Mouse (Mus musculus): ENCODE results near the gene D430041D05Rik. TPM values are rescaled to one million over a fixed set of nuclear protein-coding genes. Genes with fewer than 3 reads are reported as not detected.

Gene D430041D05Rik
- total RNA-seq, 2 experiments from 2014 or later: 30.1 to 32.8 TPM

- no peak for DNase-seq
Observed at GRCm38 (mm10) chr2:104267049-104267448, 143.8 kb downstream of the D430041D05Rik start.

- DNase-seq: no peak
Observed at GRCm38 (mm10) chr2:104261741-104262067, 149.1 kb downstream of the D430041D05Rik start.

- no peak for DNase-seq
Observed at GRCm38 (mm10) chr2:104260920-104261740, 149.7 kb downstream of the D430041D05Rik start.

DNA sequence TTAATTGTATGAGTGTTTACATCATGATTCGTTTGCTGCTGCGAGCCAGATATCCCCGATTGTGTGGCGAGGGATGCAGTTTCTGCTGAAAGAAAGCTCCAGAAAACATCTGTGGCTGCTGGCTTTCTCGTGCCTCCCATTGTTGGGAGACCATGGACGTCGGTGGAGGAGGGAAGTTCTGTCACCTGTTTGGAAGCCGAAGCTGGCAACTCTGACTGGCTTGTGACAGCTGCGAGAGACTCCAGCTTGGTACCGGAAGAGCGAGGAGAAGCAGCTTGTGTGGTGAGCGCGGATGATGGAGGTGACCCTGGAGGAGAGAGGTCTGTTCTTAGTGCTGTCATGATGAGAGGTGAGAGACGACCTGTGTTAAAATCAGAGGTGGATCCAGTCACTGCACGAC lies 154.2 kb downstream of the D430041D05Rik start:
- no peak for DNase-seq

DNA sequence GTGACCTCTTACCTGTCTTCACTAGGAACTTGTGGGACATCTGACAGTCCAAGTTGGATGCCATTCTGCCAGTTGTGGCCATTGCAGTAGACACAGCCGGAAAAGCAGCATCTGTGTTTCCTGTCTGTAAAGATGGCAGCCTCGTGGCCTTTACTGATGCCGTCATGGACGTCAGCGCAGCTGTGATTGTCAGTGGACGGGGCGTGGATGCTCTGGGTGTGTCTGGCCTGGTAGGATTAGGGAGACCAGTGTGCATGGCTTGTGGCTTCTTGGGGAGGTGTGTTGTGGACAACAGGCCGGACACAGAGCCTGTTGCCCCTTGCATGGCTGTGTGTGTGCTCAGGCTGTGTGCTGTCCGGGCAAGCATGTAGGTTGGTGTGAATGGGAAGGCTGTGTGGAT lies 155.9 kb downstream of the D430041D05Rik start:
- no peak for DNase-seq

GRCm38 (mm10) chr2:104253341-104253740 lies 157.5 kb downstream of the D430041D05Rik start:
- no peak for DNase-seq

DNA sequence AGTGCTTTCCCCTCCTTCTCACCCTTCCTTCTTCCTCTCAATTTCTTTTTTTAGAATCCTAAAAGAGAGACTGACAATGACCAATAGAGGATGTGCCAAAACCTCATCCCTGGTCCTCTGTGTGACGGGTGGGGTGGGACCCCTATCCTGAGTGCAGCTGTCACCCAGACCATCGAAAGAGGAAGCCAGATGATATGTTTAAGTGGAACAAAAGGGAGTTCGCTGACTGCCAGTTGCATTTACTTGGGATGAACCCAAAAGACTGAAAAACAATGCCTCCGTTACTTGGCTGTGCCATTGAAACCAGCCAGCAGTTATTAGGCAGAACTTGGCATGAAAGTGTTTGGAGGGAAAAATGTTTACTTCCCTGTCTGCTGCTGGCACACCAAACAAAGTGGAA lies 159.2 kb downstream of the D430041D05Rik start:
- no peak for DNase-seq

DNA sequence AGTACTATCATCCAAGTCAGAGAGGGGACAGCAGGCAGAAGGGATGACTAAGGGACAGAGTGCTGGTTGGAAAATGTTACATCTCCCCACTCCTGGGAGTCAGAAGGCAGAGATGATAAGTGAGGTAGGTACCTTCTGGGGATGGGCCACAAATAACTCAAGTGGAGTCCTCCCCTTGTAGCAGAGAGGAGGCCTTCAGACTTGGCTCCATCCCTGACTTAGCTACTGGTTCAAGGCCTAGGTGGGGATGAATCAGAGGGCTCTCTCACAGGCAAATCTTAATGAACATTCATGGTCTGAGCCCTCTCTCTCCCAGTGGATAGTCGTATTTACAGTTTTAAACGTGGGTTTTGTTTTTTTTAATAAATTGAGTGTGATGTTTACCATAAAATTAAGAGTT lies 161.0 kb downstream of the D430041D05Rik start:
- DNase-seq: peak; percentile 32 to 34

GRCm38 (mm10) chr2:104246851-104247250 lies 164.0 kb downstream of the D430041D05Rik start:
- DNase-seq: no peak

DNA sequence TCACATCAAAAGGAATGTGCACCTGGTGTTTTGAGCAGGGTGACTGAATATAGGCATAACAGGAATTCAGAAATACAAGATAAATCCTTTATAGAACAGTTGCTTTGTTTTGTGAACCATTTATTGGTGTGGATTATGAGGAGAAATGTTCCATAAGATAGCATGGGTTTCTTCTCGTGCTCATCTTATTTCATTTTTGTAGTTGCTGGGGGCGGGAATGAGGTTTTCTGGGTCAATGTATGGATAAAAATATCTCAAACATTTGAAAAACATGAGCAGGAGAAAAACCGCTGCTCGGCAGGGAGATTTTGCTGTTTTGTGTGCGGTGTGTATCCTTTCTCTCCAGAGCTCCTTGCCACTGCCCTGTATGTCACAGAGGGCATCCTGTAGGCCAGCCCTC lies 168.8 kb downstream of the D430041D05Rik start:
- DNase-seq: no peak

DNA sequence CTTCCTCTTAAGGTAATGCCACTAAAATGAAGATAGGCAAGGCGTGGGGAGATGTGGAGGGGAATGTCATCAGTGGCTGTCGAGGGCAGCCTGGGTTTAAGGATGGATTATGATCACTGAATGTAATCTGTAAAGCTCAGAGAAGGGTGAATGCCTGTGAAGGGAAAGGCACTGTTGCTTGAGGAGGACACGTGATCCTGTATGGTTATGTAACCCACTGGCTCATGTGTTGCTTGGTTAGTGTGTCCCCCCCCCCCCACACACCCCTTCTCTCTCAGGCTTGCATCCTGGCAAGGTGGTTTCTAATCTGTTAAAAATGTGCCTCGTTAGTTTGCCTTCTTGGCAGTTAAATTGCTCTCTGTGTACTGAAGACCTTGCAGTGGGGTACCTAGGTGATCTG lies 173.7 kb downstream of the D430041D05Rik start:
- no peak for DNase-seq

DNA sequence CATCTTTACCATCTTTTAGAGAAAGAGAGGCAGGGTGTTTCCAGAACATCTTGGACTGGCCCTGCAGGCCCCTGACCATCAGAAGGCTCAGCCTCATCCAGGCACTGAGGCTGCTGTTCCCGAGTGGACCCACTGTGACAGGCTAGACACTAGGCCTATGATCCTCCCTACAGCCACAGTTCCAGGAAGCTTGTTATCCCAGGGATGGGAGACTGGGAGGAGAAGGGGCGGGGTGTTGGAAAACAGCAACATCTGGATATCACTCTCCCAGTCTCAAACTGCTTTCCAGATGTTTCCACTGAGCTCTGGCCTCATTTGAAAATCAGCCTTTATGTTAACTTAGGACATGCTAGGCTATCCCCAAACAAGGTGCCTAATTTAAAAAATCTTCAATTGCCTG lies 180.4 kb downstream of the D430041D05Rik start:
- DNase-seq: no peak

- DNase-seq: no peak
Observed at GRCm38 (mm10) chr2:104226057-104226456, 184.8 kb downstream of the D430041D05Rik start.

DNA sequence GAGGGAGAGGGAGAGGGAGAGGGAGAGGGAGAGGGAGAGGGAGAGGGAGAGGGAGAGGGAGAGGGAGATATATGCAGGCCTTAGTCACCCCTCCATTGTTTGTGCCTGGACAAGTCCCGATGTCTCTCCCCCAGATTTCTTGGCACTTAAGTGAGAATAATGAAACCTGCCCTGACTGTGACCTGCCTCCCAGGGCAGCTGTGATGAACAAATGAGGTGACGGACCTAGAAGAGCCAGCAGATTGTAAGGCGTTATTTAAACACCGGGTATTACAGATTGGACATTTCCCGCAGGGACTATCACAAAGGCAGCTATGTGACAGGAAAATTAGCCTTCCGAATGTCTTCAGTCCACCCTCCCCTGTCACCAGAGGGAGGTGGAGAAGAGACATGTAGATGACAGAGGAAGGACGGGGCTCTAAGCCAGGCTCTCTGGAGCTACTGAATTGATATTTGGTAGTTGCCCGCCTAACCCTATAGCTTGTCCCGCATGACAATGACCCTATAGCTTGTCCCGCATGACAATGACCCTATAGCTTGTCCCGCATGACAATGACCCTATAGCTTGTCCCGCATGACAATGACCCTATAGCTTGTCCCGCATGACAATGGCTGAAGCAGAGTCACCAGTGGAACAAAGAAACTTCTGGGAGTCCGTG lies 191.0 kb downstream of the D430041D05Rik start:
- DNase-seq: no peak

DNA sequence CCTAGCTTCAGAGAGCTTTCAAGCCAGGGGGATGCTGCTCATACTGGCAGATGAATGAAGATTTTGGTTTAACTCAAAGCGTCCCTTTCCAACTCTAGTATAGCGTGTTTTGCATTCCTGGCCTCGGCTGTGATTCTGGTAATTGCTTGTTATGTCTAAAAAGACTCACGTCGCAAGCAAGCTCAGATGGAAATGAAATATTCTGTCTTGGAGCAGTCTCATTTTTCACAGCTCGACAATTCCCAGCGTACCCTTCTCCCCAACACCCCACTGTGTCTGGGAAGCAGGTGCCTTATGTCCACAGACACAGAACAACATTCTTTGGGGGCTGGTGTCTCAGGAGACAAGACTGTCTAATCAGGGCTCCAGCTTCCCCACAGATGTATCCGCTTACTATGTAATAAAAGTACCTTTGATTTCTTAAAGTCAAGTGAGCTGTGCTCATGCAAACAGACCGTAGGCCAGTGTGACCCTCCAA lies 192.2 kb downstream of the D430041D05Rik start:
- no peak for DNase-seq

GRCm38 (mm10) chr2:104218114-104218513 lies 192.7 kb downstream of the D430041D05Rik start:
- DNase-seq: no peak

- DNase-seq: no peak
Observed at GRCm38 (mm10) chr2:104209408-104209807, 201.4 kb downstream of the D430041D05Rik start.

DNA sequence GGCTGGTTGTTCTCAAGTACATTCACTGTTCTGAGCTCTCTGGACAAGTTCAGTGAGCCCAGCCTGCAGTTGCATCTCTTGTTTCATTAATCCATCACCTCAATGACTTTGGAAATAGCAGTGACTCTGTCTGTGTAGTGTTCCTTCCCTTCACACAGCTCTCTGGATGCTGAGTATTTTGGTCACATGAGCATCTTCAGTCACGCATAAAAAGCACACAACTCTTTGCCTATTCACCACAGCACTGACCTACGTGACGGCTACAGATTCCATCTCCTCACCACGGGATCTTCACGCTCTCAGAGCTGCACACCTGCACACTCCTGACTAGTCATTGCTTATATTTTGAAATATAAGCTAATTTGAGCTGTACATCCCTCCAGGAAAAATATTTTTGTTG lies 202.4 kb downstream of the D430041D05Rik start:
- DNase-seq: no peak

GRCm38 (mm10) chr2:104207948-104208347 lies 202.9 kb downstream of the D430041D05Rik start:
- peak; percentile 57 to 63 for DNase-seq

DNA sequence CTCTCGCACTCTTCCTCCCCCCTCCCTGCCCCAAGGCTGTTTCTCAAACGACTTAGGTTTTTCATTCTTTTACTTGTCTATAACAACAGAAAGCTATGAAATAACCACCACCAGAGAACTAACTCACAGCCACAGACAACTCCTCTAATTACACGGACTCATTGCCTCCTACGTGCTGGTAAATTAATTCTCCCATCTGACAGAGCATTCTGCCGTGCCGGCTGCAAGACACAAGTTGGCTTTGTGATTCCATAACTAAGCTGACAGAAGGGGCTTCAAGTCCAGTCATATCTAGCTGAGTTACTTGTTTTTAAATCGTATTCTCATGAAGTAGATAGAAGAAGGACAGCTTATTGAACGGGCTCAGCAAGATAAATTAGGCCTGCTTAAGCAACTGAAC lies 205.2 kb downstream of the D430041D05Rik start:
- DNase-seq: no peak

DNA sequence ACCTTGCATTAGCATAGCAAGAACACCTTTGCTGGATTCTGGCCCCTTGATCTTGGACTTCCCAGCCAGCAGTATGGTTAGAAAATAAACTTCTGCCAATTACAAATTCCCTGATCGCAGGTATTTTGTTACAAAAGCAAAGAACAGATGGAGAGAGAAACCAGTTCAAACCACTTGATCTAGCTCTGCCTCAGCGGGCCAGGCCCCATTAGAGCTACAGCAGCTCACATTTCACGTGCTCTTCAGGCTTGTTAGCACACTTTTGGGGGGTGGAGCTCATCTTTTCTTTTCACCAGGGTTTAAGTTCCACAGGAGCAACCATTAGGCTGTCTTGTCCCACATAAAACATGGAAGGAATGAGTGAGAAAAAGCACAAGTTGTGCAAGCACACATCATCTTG lies 210.6 kb downstream of the D430041D05Rik start:
- no peak for DNase-seq

DNA sequence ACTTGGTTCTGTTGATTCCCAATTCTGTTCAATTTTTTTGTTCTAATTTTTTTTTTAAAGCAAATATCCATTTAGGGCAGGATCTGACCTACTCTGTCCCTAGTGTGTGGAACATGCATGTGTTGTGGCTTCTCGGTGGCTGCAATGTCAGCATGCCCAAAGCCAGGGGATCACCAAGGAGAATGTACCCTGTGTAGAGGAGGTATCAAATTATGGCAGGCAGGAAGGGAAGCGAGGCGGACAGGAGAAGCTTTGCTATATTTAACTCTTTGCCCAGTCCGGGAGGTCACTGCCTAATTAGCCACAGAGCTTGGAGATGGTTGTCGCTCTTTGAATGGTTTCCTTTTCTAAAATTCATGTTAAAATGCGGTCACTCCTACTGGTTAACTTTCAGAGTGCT lies 212.6 kb downstream of the D430041D05Rik start:
- no peak for DNase-seq

GRCm38 (mm10) chr2:104197281-104197680 lies 213.5 kb downstream of the D430041D05Rik start:
- no peak for DNase-seq

Measured in adrenal gland, postnatal 36 days (tissue).